Mouse (Mus musculus): ENCODE data around the gene Fbxw8. TPM values are rescaled to one million over a fixed set of nuclear protein-coding genes. Genes with fewer than 3 reads are reported as not detected.

Gene Fbxw8
- total RNA-seq, 2 experiments from 2014 or later: 20.5 to 21.1 TPM

- DNase-seq (ENCODE audit: low spot score): no peak
These were observed 128.9 kb downstream of the Fbxw8 start for GRCm38 (mm10) chr5:118026343-118026742.

GRCm38 (mm10) chr5:118025880-118026279 lies 129.4 kb downstream of the Fbxw8 start:
- DNase-seq (ENCODE audit: low spot score): no peak

GRCm38 (mm10) chr5:118023053-118023452 lies 132.2 kb downstream of the Fbxw8 start:
- no peak for DNase-seq (ENCODE audit: low spot score)

- DNase-seq (ENCODE audit: low spot score): no peak
These were observed 135.4 kb downstream of the Fbxw8 start for GRCm38 (mm10) chr5:118019905-118020304.

- DNase-seq (ENCODE audit: low spot score): no peak
These were observed 137.7 kb downstream of the Fbxw8 start for GRCm38 (mm10) chr5:118017527-118017926.

GRCm38 (mm10) chr5:118015669-118016068 lies 139.6 kb downstream of the Fbxw8 start:
- DNase-seq (ENCODE audit: low spot score): no peak

GRCm38 (mm10) chr5:118015028-118015427 lies 140.2 kb downstream of the Fbxw8 start:
- peak; percentile 54 for DNase-seq (ENCODE audit: low spot score)

Other genes with a start within 250 kb of the Fbxw8 start
- gene Fbxo21, start 178.7 kb downstream of the Fbxw8 start, total RNA-seq (2021): 10 to 100 TPM; 12.5 to 13.9 TPM
- under 1 TPM; 0.37 to 0.81 TPM for gene Tesc, start 127.7 kb downstream of the Fbxw8 start, total RNA-seq (2021)
- gene Hrk, start 9.2 kb upstream of the Fbxw8 start, total RNA-seq (2021): under 1 TPM; 0.12 to 0.21 TPM
- gene Rnft2, start 89.7 kb upstream of the Fbxw8 start, total RNA-seq (2021): 1 to 10 TPM in 1 of 2 experiments, under 1 TPM in 1; 0.90 to 1.6 TPM
- gene 2410131K14Rik, start 89.8 kb upstream of the Fbxw8 start, total RNA-seq (2021): 1 to 10 TPM; 3.6 to 4.7 TPM

All from gastrocnemius, adult 18-20 months (tissue).